Mouse (Mus musculus) hindbrain, embryonic 14.5 days (tissue): ENCODE measurements around the gene Nox1. TPM values are rescaled to one million over a fixed set of nuclear protein-coding genes. Genes with fewer than 3 reads are reported as not detected.

Source experiments
- ATAC-seq: fragments of 200-750 bp; cut with Nextera tagmentation; 2 replicates; pipeline ENCODE4 v1.8.0; 2017; ENCODE audit warnings: moderate number of reproducible peaks, mild to moderate bottlenecking, moderate TSS enrichment, moderate library complexity; ENCODE audit not compliant: low FRiP score
- DNase-seq: peaks from one replicate; pipeline ENCODE4 v3.0.0-alpha.2; 2015; ENCODE audit warnings: low spot score
- H3K27ac ChIP-seq: fragments of 300-500 bp; sonication (generic); 2 replicates; pipeline ENCODE4 v1.5.1; 2014; ENCODE audit warnings: mild to moderate bottlenecking, moderate library complexity
- H3K27me3 ChIP-seq: fragments of 300-500 bp; sonication (generic); 2 replicates; pipeline ENCODE4 v1.6.1; 2014; ENCODE audit warnings: mild to moderate bottlenecking, low read length, mixed read lengths; ENCODE audit not compliant: control insufficient read depth, insufficient read depth
- H3K36me3 ChIP-seq: fragments of 300-500 bp; sonication (generic); replicated peaks from 2 replicates; pipeline ENCODE4 v1.6.1; 2014; ENCODE audit not compliant: control insufficient read depth, insufficient read depth
- H3K4me1 ChIP-seq: fragments of 300-500 bp; sonication (generic); replicated peaks from 2 replicates; pipeline ENCODE4 v1.6.1; 2014; ENCODE audit warnings: antibody characterized with exemption, low read length, mixed read lengths; ENCODE audit not compliant: control insufficient read depth, insufficient read depth
- H3K4me2 ChIP-seq: fragments of 300-500 bp; sonication (generic); replicated peaks from 2 replicates; pipeline ENCODE4 v1.6.1; 2014; ENCODE audit warnings: mild to moderate bottlenecking, moderate library complexity
- H3K4me3 ChIP-seq: fragments of 300-500 bp; sonication (generic); replicated peaks from 2 replicates; pipeline ENCODE4 v1.5.1; 2014; ENCODE audit warnings: mild to moderate bottlenecking, low read length
- H3K9ac ChIP-seq: fragments of 300-500 bp; sonication (generic); 2 replicates; pipeline ENCODE4 v1.6.1; 2014
- H3K9me3 ChIP-seq: fragments of 300-500 bp; sonication (generic); 2 replicates; pipeline ENCODE4 v1.6.1; 2016; ENCODE audit warnings: low read length; ENCODE audit not compliant: control insufficient read depth
- WGBS: fragments of 180-500 bp; shearing (Covaris S2); extraction: QIAGEN DNeasy Blood & Tissue Kit; methylation state at CpG from one replicate; pipeline ENCODE4 v1.1.7; 2014; 5-methylcytosine and 5-hydroxymethylcytosine counted together
- polyA plus RNA-seq: library from polyadenylated mRNA; unstranded; fragments of >200 nt; fragmentation: Nextera tagmentation; extraction: Ambion mirVana; gene quantifications from 2 replicates; pipeline ENCODE4 v1.2.1, GENCODE M21; 2014

Nox1 gene
- polyA plus RNA-seq, 1 experiment from 2014 or later = 0.08 TPM

- DNase-seq (no peak), ATAC-seq (no peak)
- no peaks in the 10 kb centered on the region for H3K9me3 ChIP-seq
- H3K36me3 ChIP-seq = no peaks in the 10 kb centered on the region
- H3K4me1 ChIP-seq = no peaks in the 10 kb centered on the region
- H3K4me2 ChIP-seq = no peak overlapping the region
- no peak overlapping the region for H3K9ac ChIP-seq
- H3K27ac ChIP-seq = no peak overlapping the region
- whole genome bisulfite sequencing = 81% methylated on average over 4 of the region's 4 CpGs
- no peak overlapping the region for H3K4me3 ChIP-seq
- no peaks in the 10 kb centered on the region for H3K27me3 ChIP-seq
Observed at GRCm38 (mm10) chrX:134141986-134142385, 79.8 kb downstream of the Nox1 start.

DNA sequence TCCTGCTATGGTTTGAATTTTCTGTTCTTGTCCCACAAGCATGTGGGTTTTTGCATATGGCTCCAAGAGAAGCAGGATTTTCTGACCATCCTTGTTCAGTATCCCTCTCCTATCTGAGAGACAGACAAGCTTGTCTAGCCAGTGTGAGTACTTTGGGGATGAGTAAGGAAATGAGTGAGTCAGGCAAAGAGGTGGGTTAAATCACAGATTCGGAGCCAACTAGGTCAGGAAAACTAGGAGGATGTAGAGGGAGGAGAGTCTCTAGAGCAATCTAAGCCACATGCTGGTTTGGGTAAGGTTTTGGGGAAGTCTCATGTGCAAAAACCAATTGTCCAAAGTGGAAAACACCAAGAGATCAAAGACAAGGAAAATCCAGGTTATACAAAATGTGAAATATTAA lies 80.2 kb downstream of the Nox1 start:
- Histone ChIP-seq H3K4me2 (no peak overlapping the region), H3K4me3 (no peak overlapping the region), H3K9me3 (no peaks in the 10 kb centered on the region), H3K27ac (no peak overlapping the region), H3K27me3 (no peaks in the 10 kb centered on the region), H3K4me1 (no peaks in the 10 kb centered on the region), H3K9ac (no peak overlapping the region), H3K36me3 (no peaks in the 10 kb centered on the region)
- 93% methylated on average over 1 of the region's 1 CpGs for WGBS
- ATAC-seq = no peak
- no peak for DNase-seq

DNA sequence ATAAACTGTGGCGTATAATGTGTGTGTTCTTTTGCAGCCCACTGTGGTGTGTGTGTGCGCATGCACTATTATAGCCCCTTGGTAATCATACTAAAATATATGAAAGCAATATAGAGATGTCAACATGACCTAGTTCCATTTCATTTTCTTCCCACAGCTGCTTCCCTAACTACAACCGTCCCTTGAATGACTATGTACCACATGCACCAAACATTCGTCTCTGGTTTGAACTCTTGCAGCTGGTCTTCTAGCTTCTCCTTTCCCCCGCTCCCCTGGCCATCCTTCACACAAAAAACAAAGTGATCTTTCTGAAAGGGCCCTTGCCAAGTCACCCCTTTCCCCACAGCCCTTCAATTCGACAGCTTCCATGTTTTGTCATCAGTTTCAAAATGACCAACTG lies 81.7 kb downstream of the Nox1 start:
- H3K4me1 ChIP-seq = no peaks in the 10 kb centered on the region
- DNase-seq = no peak
- H3K4me3 ChIP-seq = no peak overlapping the region
- 84% methylated on average over 6 of the region's 6 CpGs for WGBS
- H3K27ac ChIP-seq = no peak overlapping the region
- no peaks in the 10 kb centered on the region for H3K36me3 ChIP-seq
- H3K9me3 ChIP-seq = no peaks in the 10 kb centered on the region
- no peak overlapping the region for H3K9ac ChIP-seq
- H3K4me2 ChIP-seq = no peak overlapping the region
- ATAC-seq = no peak
- no peaks in the 10 kb centered on the region for H3K27me3 ChIP-seq

- Histone ChIP-seq H3K27ac (no peak overlapping the region), H3K4me3 (no peak overlapping the region), H3K9ac (no peak overlapping the region), H3K27me3 (no peaks in the 10 kb centered on the region), H3K9me3 (no peaks in the 10 kb centered on the region), H3K4me1 (no peaks in the 10 kb centered on the region), H3K4me2 (no peak overlapping the region), H3K36me3 (no peaks in the 10 kb centered on the region)
- 59% methylated on average over 3 of the region's 3 CpGs for WGBS
- ATAC-seq (no peak), DNase-seq (no peak)
Observed at GRCm38 (mm10) chrX:134133821-134134220, 87.9 kb downstream of the Nox1 start.

DNA sequence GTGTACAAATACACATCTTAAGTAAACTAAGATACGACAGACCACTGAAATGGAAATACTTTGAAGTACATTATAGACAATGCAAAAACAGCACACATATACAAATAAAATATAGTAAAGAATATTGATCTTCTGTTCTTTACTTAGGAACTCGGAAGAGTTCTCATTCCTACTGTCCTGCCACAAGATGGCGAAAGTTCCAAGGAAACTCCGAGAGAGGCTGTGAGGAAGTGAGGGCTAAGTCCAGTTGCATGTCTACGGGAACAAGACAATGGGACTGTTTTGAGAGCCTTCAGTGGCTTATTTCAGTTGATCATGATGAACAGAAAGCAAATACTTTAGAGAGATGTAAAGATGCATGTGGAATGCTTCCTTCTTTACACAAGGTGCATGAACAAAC lies 89.5 kb downstream of the Nox1 start:
- H3K4me1 ChIP-seq = no peaks in the 10 kb centered on the region
- no peak overlapping the region for H3K27ac ChIP-seq
- no peak overlapping the region for H3K4me2 ChIP-seq
- H3K9me3 ChIP-seq = no peaks in the 10 kb centered on the region
- no peaks in the 10 kb centered on the region; the same call in 1 of the 2 replicates for H3K27me3 ChIP-seq
- DNase-seq (peak; percentile 66), ATAC-seq (no peak)
- 26% methylated on average over 5 of the region's 5 CpGs for WGBS
- H3K4me3 ChIP-seq = no peak overlapping the region
- H3K9ac ChIP-seq = no peak overlapping the region
- H3K36me3 ChIP-seq = no peaks in the 10 kb centered on the region

DNA sequence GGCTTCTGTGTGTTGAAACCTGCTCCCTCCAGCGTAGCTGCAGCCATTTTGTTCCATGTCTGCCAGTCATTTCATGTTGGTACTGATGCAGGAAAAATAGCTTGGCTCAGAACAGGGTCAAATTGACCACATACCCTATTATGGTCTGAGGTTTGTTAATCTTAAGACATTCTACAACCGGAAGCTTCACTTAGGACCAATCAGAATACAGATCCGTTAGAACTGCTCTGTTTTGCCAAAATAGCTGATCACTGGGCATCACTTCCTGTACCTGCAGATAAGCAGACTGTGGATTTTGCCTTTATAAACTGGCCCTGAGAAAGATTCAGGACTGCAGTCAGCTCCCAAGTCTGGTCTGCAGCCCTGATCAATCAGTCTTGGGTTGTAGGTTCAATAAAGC lies 93.2 kb downstream of the Nox1 start:
- H3K4me1 ChIP-seq = no peaks in the 10 kb centered on the region
- no peaks in the 10 kb centered on the region for H3K36me3 ChIP-seq
- no peak for DNase-seq
- H3K27ac ChIP-seq = no peak overlapping the region
- H3K4me2 ChIP-seq = no peak overlapping the region
- no peak overlapping the region for H3K9ac ChIP-seq
- WGBS = 75% methylated on average over 3 of the region's 3 CpGs
- no peaks in the 10 kb centered on the region for H3K9me3 ChIP-seq
- no peak overlapping the region for H3K4me3 ChIP-seq
- peaks cover 6% of the 10 kb centered on the region; the same call in 1 of the 2 replicates for H3K27me3 ChIP-seq
- ATAC-seq = no peak

GRCm38 (mm10) chrX:134116417-134116816 lies 105.3 kb downstream of the Nox1 start:
- Histone ChIP-seq H3K9me3 (no peaks in the 10 kb centered on the region), H3K4me2 (no peak overlapping the region), H3K4me3 (no peak overlapping the region), H3K36me3 (no peaks in the 10 kb centered on the region), H3K27ac (no peak overlapping the region), H3K4me1 (no peaks in the 10 kb centered on the region), H3K27me3 (peaks cover 11% of the 10 kb centered on the region), H3K9ac (no peak overlapping the region)
- no peak for ATAC-seq
- 80% methylated on average over 3 of the region's 3 CpGs for WGBS
- DNase-seq = no peak

DNA sequence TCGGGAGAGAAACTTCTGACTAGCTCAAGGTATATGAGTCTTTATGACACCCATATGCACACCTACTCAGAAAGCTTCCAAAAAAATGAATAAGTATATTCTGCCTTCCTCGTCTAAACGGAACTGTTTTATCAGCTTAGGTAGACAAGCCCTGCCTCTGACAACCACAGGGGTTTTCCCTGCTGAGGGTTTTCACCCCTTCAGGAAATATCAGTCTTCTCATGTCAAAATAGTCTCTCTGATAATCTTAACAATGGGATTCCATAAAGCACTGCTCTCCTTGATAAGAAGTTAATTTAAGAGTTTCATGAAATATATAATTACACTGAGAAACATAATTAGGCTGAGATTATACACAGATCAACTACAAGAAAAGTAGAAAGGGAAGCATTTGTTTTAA lies 110.0 kb downstream of the Nox1 start:
- DNase-seq (no peak), ATAC-seq (no peak)
- Histone ChIP-seq H3K27me3 (peaks cover 11% of the 10 kb centered on the region), H3K9me3 (no peaks in the 10 kb centered on the region), H3K9ac (no peak overlapping the region), H3K4me1 (no peaks in the 10 kb centered on the region), H3K4me3 (no peak overlapping the region), H3K4me2 (no peak overlapping the region), H3K27ac (no peak overlapping the region), H3K36me3 (no peaks in the 10 kb centered on the region)
- WGBS = 85% methylated on average over 3 of the region's 3 CpGs

- 83% methylated on average over 2 of the region's 2 CpGs for WGBS
- no peak for DNase-seq
- H3K4me1 ChIP-seq = no peaks in the 10 kb centered on the region
- H3K36me3 ChIP-seq = no peaks in the 10 kb centered on the region
- H3K4me3 ChIP-seq = no peak overlapping the region
- no peak overlapping the region for H3K27ac ChIP-seq
- no peaks in the 10 kb centered on the region for H3K9me3 ChIP-seq
- no peaks in the 10 kb centered on the region for H3K27me3 ChIP-seq
- ATAC-seq = no peak
- H3K9ac ChIP-seq = no peak overlapping the region
- H3K4me2 ChIP-seq = no peak overlapping the region
Observed at GRCm38 (mm10) chrX:134102641-134103040, 119.1 kb downstream of the Nox1 start.

- ATAC-seq = no peak
Observed at GRCm38 (mm10) chrX:134085453-134085852, 136.3 kb downstream of the Nox1 start.

More at GRCm38 (mm10) chrX:134085453-134085852, 136.3 kb downstream of the Nox1 start:
- H3K4me3 ChIP-seq = no peak overlapping the region
- WGBS = 48% methylated on average over 1 of the region's 1 CpGs
- H3K27ac ChIP-seq = no peak overlapping the region
- no peaks in the 10 kb centered on the region for H3K4me1 ChIP-seq
- H3K36me3 ChIP-seq = peaks cover 21% of the 10 kb centered on the region
- H3K9me3 ChIP-seq = no peaks in the 10 kb centered on the region
- no peak overlapping the region for H3K9ac ChIP-seq
- no peak overlapping the region for H3K4me2 ChIP-seq
- DNase-seq = no peak
- H3K27me3 ChIP-seq = no peaks in the 10 kb centered on the region
